Mouse (Mus musculus): ENCODE data around the gene Akip1.

- TF ChIP-seq CHD2 (IDR thresholded peaks at IDR 0.05; ENCODE audit: low read depth, low read length) = no peak
- TF ChIP-seq MAFK (IDR thresholded peaks at IDR 0.05; ENCODE audit: insufficient read depth, low read depth, low read length) = peak; percentile 68; the same call in 1 of the 2 replicates
- no peak for TF ChIP-seq ZC3H11A (IDR thresholded peaks at IDR 0.05; ENCODE audit: borderline replicate concordance, low read depth, low read length)
- TF ChIP-seq HCFC1 (IDR thresholded peaks at IDR 0.05; ENCODE audit: borderline replicate concordance, insufficient read depth, low read length) = no peak
- no peak for TF ChIP-seq ZNF384 (IDR thresholded peaks at IDR 0.05; ENCODE audit: low read depth, low read length)
These were observed 50.5 kb downstream of the Akip1 start for GRCm38 (mm10) chr7:109754034-109754433.
